Mouse (Mus musculus) olfactory bulb, adult 2 months (tissue): ENCODE measurements around the gene Pim3.

Experiments
- CTCF ChIP-seq: fragments of 200-500 bp; IDR thresholded peaks from 2 replicates; pipeline ENCODE4 v1.5.1; 2012; ENCODE audit warnings: low read depth, mild to moderate bottlenecking, low read length, moderate library complexity; ENCODE audit not compliant: insufficient read depth
- POLR2A ChIP-seq: fragments of 200-500 bp; IDR thresholded peaks from 2 replicates; pipeline ENCODE4 v1.6.1; 2012; ENCODE audit warnings: mild to moderate bottlenecking, low read depth, low read length, moderate library complexity; ENCODE audit not compliant: insufficient read depth

- TF ChIP-seq CTCF (no peak), POLR2A (no peak)
These were observed 38.6 kb upstream of the Pim3 start for GRCm38 (mm10) chr15:88823376-88823775.
